Mouse (Mus musculus) neural tube, embryonic 14.5 days (tissue): ENCODE results near the gene Rcn3. TPM values are rescaled to one million over a fixed set of nuclear protein-coding genes. Genes with fewer than 3 reads are reported as not detected.
A peak's percentile ranks its signal among the peaks of the same experiment; 100 is the strongest.

Source experiments
- ATAC-seq: fragments of 200-750 bp; cut with Nextera tagmentation; 2 replicates; pipeline ENCODE4 v1.8.0; 2017; ENCODE audit warnings: low read depth, mild to moderate bottlenecking, moderate TSS enrichment, moderate library complexity
- H3K27ac ChIP-seq: fragments of 300-500 bp; sonication (generic); 2 replicates; pipeline ENCODE4 v1.5.1; 2014; ENCODE audit warnings: low read depth, mild to moderate bottlenecking, control low read depth, low read length, moderate library complexity, mixed read lengths
- H3K27me3 ChIP-seq: fragments of 300-500 bp; sonication (generic); 2 replicates; pipeline ENCODE4 v1.6.1; 2014; ENCODE audit warnings: low read length; ENCODE audit not compliant: control insufficient read depth, insufficient read depth
- H3K36me3 ChIP-seq: fragments of 300-500 bp; sonication (generic); 2 replicates; pipeline ENCODE4 v1.6.1; 2014; ENCODE audit warnings: low read length, mixed read lengths; ENCODE audit not compliant: control insufficient read depth, insufficient read depth
- H3K4me1 ChIP-seq: fragments of 300-500 bp; sonication (generic); 2 replicates; pipeline ENCODE4 v1.6.1; 2014; ENCODE audit warnings: low read length; ENCODE audit not compliant: control insufficient read depth, insufficient read depth
- H3K4me2 ChIP-seq: fragments of 300-500 bp; sonication (generic); 2 replicates; pipeline ENCODE4 v1.6.1; 2014; ENCODE audit warnings: mild to moderate bottlenecking, low read depth, low read length, control low read depth
- H3K4me3 ChIP-seq: fragments of 300-500 bp; sonication (generic); 2 replicates; pipeline ENCODE4 v1.5.1; 2014; ENCODE audit warnings: low read depth, low read length, control low read depth, mixed read lengths
- H3K9ac ChIP-seq: fragments of 300-500 bp; sonication (generic); replicated peaks from 2 replicates; pipeline ENCODE4 v1.6.1; 2014; ENCODE audit warnings: low read depth, mild to moderate bottlenecking, control low read depth, low read length, mixed read lengths
- H3K9me3 ChIP-seq: fragments of 300-500 bp; sonication (generic); 2 replicates; pipeline ENCODE4 v1.6.1; 2016; ENCODE audit warnings: low read length; ENCODE audit not compliant: control insufficient read depth
- WGBS: fragments of 180-500 bp; shearing (Covaris S2); extraction: QIAGEN DNeasy Blood & Tissue Kit; methylation state at CpG from one replicate; pipeline ENCODE4 v1.1.7; 2014; 5-methylcytosine and 5-hydroxymethylcytosine counted together
- polyA plus RNA-seq: library from polyadenylated mRNA; unstranded; fragments of >200 nt; fragmentation: Nextera tagmentation; extraction: Ambion mirVana; gene quantifications from 2 replicates; pipeline ENCODE4 v1.2.1, GENCODE M21; 2014

Rcn3 gene
- polyA plus RNA-seq, 1 experiment from 2014 or later, result 23.7 TPM

DNA sequence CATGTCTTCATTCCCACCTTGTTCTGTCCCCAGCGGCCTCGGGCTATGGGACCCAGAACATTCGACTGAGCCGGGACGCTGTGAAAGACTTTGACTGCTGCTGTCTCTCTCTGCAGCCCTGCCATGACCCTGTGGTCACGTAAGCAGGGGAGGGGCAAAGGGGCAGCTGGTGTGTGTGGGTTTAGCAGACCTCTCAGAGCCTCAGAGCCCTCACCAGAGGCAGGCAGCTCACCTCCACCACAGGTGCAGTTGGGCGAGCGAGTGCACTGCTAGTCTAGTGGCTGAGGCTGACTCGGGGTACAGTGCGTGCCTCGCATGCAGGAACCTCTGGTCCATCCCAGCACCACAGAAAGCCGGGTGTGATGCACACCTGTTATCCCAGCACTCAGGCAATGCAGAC is 18.1 kb downstream of the Rcn3 start:
- Histone ChIP-seq H3K36me3 (no peaks in the 10 kb centered on the region), H3K9me3 (no peaks in the 10 kb centered on the region), H3K27me3 (no peaks in the 10 kb centered on the region), H3K9ac (no peak overlapping the region), H3K4me3 (no peak overlapping the region), H3K4me1 (no peaks in the 10 kb centered on the region), H3K27ac (no peak overlapping the region), H3K4me2 (no peak overlapping the region)
- ATAC-seq, result no peak
- 93% methylated on average over 12 of the region's 12 CpGs for WGBS

DNA sequence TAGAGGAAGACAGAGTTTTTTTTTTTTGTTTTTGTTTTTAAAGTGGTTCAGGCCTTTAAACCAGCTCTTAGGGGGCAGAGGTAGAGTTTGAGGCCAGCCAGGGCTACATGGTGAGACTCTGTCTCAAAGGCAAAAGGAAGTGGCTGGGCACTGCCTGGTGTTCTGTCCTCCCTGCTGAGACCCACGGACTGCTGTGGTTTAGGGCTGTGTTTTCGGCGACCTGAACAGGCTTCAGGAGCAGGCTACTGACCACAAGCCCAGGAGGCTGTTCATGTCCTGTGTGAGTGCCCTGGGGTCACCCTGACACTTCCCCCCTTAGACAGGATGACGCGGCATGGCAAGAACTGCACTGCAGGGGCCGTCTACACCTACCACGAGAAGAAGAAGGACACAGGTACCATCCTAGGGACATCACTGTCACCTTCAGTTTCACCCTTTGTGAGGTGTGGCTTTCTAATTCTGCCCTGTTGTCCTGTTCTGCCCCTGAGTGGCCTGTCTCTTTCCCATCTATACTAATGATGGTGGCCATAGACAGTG is 18.8 kb downstream of the Rcn3 start:
- H3K4me2 ChIP-seq, result no peak overlapping the region
- no peaks in the 10 kb centered on the region for H3K27me3 ChIP-seq
- no peak overlapping the region for H3K27ac ChIP-seq
- ATAC-seq, result no peak
- H3K4me1 ChIP-seq, result no peaks in the 10 kb centered on the region
- H3K9me3 ChIP-seq, result no peaks in the 10 kb centered on the region
- H3K9ac ChIP-seq, result no peak overlapping the region
- H3K36me3 ChIP-seq, result no peaks in the 10 kb centered on the region
- 82% methylated on average over 7 of the region's 7 CpGs for WGBS
- H3K4me3 ChIP-seq, result no peak overlapping the region

GRCm38 (mm10) chr7:45072230-45072629 is 19.8 kb downstream of the Rcn3 start:
- no peaks in the 10 kb centered on the region for H3K4me1 ChIP-seq
- H3K36me3 ChIP-seq, result no peaks in the 10 kb centered on the region
- no peak overlapping the region for H3K4me3 ChIP-seq
- no peaks in the 10 kb centered on the region for H3K27me3 ChIP-seq
- H3K4me2 ChIP-seq, result no peak overlapping the region
- no peak overlapping the region for H3K9ac ChIP-seq
- H3K9me3 ChIP-seq, result no peaks in the 10 kb centered on the region
- no peak for ATAC-seq
- WGBS, result 83% methylated on average over 2 of the region's 2 CpGs
- no peak overlapping the region for H3K27ac ChIP-seq

DNA sequence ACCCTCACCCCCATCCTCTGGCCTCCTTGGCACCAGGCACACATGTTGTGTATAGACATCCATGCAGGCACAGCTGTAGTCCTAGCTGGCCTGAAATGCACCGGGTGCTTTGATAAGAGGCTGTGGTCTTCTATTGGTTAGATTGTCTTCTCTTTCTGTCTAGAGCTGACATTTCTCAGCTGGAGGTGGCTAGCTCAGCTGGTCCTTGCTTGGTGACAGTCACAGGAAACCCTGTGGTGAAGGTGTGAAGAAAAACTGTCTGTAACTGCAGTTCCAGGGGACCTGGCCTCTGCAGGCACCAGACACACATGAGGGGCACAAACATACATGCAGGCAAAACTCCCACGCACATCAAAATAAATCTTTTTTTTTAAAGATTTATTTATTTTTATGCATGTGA is 22.4 kb downstream of the Rcn3 start:
- Histone ChIP-seq H3K36me3 (no peaks in the 10 kb centered on the region), H3K27ac (no peak overlapping the region), H3K9ac (no peak overlapping the region), H3K4me3 (no peak overlapping the region), H3K9me3 (no peaks in the 10 kb centered on the region), H3K4me1 (no peaks in the 10 kb centered on the region), H3K4me2 (no peak overlapping the region), H3K27me3 (no peaks in the 10 kb centered on the region)
- 93% methylated on average over 2 of the region's 2 CpGs for whole genome bisulfite sequencing
- ATAC-seq, result no peak

DNA sequence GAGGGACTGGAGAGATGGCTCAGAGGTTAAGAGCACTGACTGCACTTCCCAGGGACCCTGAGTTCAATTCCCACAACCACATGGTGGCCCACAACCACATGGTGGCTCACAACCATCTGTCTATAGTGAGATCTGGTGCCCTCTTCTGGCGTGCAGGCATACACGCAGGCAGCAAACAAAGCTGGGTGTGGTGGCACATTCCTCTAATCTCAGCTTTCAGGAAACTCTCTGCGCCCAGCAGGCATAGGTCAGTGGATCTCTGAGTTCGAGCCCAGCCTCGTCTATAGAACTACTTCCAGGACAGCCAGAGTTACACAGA is 24.1 kb downstream of the Rcn3 start:
- 37% methylated on average over 5 of the region's 5 CpGs for WGBS
- H3K36me3 ChIP-seq, result no peaks in the 10 kb centered on the region
- H3K4me3 ChIP-seq, result no peak overlapping the region
- no peaks in the 10 kb centered on the region for H3K9me3 ChIP-seq
- H3K27ac ChIP-seq, result no peak overlapping the region
- H3K4me2 ChIP-seq, result no peak overlapping the region
- peaks cover 5% of the 10 kb centered on the region; the same call in 1 of the 2 replicates for H3K4me1 ChIP-seq
- H3K27me3 ChIP-seq, result no peaks in the 10 kb centered on the region
- ATAC-seq, result no peak
- no peak overlapping the region for H3K9ac ChIP-seq

GRCm38 (mm10) chr7:45067190-45067999 is 24.6 kb downstream of the Rcn3 start:
- Histone ChIP-seq H3K9me3 (no peaks in the 10 kb centered on the region), H3K27me3 (no peaks in the 10 kb centered on the region), H3K36me3 (no peaks in the 10 kb centered on the region), H3K4me2 (no peak overlapping the region), H3K27ac (no peak overlapping the region), H3K9ac (no peak overlapping the region), H3K4me3 (no peak overlapping the region), H3K4me1 (peaks cover 5% of the 10 kb centered on the region; the same call in 1 of the 2 replicates)
- no peak for ATAC-seq
- 75% methylated on average over 4 of the region's 4 CpGs for WGBS

- H3K4me2 ChIP-seq, result peak within 1 kb of the TSS; percentile 52
- H3K27ac ChIP-seq, result peak within 1 kb of the TSS; percentile 84
- under 1% methylated on average over 31 of the region's 31 CpGs for WGBS
- peaks cover 17% of the 10 kb centered on the region for H3K4me1 ChIP-seq
- no peaks in the 10 kb centered on the region for H3K27me3 ChIP-seq
- peak within 1 kb of the TSS; percentile 62 for H3K9ac ChIP-seq
- H3K36me3 ChIP-seq, result no peaks in the 10 kb centered on the region
- no peaks in the 10 kb centered on the region for H3K9me3 ChIP-seq
- peak; percentile 89 for ATAC-seq
- peak within 1 kb of the TSS; percentile 65 for H3K4me3 ChIP-seq
Observed at GRCm38 (mm10) chr7:45062239-45062835, 29.7 kb downstream of the Rcn3 start, which contains the start of the genes Nosip and Prrg2. Gene Nosip (plus strand): TSS chr7:45062429. Gene Prrg2 (minus strand): TSS chr7:45062677.

DNA sequence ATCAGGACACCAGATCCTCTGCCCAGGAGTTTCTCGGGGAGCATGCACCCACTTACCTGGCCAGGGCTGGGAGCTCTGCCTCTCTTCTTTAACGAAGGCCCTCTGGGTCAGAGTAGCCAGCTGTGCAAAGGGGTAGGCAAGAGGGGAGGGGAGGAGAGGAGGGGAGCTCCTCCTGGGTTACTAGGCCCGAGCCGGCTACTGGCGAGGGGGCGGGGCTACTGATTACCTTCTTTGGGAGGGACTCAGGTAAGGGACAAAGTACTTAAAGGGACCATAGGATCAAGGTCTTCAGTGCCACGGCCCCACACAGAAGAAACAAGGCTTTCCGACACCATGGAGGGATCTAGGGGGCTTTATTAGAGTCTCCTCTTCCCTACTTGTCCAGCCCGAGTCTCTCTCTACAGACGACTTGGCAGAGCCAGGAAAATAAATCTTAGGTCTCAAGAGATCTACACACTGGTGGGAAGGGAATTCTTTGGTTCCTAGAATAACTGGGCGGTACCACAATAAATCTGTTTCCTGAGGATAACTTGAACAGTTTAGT is 30.4 kb downstream of the Rcn3 start:
- no peak for ATAC-seq
- no peak overlapping the region for H3K9ac ChIP-seq
- peak overlapping the region; percentile 40 for H3K4me2 ChIP-seq
- H3K36me3 ChIP-seq, result no peaks in the 10 kb centered on the region
- peak overlapping the region; percentile 84; the same call in 1 of the 2 replicates for H3K27ac ChIP-seq
- peaks cover 17% of the 10 kb centered on the region for H3K4me1 ChIP-seq
- peak overlapping the region; percentile 65 for H3K4me3 ChIP-seq
- H3K27me3 ChIP-seq, result no peaks in the 10 kb centered on the region
- 18% methylated on average over 11 of the region's 11 CpGs for WGBS
- no peaks in the 10 kb centered on the region for H3K9me3 ChIP-seq

DNA sequence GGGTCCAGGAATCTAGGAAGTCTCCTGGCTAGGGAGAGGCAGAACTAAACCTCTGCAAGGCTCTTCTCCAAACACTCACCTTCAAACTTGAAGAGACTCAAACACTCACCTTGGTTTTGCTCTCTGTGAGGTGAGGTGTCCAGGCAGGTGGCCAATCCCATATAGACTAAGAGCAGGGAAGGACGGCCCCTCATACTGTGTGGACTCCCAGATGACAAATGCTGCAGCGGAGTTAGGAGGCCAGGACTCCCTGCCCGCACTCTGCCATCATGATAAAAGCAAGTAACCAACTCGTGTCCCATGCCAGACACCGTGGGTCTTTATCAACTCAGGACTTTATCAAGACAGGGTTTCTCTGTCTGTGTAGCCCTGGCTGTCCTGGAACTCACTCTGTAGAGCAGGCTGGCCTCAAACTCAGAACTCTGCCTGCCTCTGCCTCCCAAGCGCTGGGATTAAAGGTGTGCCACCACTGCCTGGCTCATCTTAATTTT is 31.3 kb downstream of the Rcn3 start:
- 88% methylated on average over 6 of the region's 6 CpGs for WGBS
- ATAC-seq, result no peak
- Histone ChIP-seq H3K27me3 (no peaks in the 10 kb centered on the region), H3K9ac (no peak overlapping the region), H3K27ac (no peak overlapping the region), H3K36me3 (no peaks in the 10 kb centered on the region), H3K4me2 (no peak overlapping the region), H3K4me3 (no peak overlapping the region), H3K4me1 (peaks cover 17% of the 10 kb centered on the region), H3K9me3 (no peaks in the 10 kb centered on the region)
